Mouse (Mus musculus): ENCODE data around the gene Krt73.

Krt73 gene

DNA sequence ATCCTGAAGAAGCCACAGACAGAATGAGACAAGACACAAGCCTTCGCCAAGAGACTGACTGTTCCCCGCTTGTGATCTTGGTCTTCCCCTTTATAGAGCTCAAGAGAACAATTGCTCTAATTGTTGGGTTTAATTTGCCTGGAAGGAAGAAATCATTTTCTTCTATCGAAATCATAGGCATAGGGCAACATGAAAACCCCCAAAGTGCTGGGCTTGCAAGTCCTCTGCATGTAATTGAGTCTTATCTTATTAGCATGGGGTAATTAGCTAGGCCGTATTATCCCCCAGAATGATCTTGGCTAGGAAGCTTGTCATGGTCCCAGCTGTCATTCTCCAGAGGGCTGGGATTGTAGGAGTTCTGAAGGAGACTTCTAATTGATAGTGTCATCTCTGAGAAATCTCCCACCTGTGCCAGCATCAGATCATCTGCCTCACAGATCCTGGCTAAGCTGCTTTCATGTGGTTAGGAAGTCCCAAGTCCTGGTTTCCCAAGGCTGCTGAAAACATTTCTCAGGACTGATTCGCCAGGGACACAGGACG, at the start of gene Krt73:
Gene Krt73, minus strand, starts transcription at position 51 of the 540 bp plus-strand sequence.
- DNase-seq (ENCODE audit: low read depth, low spot score): no peak
- no peaks in the 10 kb centered on the region for H3K27me3 ChIP-seq (ENCODE audit: control insufficient read depth, insufficient read depth, low read length, poor library complexity, severe bottlenecking)
- H3K36me3 ChIP-seq (ENCODE audit: control insufficient read depth, insufficient read depth, low read length, poor library complexity, severe bottlenecking): no peaks in the 10 kb centered on the region

DNA sequence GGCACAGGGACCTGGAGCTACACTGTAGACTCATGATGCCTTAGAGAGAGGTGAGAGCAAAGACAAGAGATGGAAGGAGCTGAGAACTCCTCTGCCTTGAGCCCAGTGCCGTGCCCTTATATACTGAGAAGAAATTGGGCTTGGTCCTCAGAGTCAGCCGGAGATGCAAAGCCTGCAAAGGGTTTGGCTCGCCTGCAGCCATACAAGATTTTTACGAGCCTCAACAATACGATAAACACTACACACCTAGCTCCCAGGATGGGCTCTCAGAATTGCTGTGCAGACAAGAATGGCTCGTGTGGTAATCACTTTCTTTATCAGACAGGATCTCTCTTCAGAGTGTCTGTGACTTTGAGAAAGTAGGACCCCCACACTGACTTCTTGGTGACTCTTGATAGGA, 48.5 kb upstream of the Krt73 start, which contains the start of gene Krt1:
Gene Krt1, minus strand, starts transcription at position 101 of the 400 bp plus-strand sequence.
- H3K36me3 ChIP-seq (ENCODE audit: control insufficient read depth, insufficient read depth, low read length, poor library complexity, severe bottlenecking): no peaks in the 10 kb centered on the region
- no peaks in the 10 kb centered on the region for H3K27me3 ChIP-seq (ENCODE audit: control insufficient read depth, insufficient read depth, low read length, poor library complexity, severe bottlenecking)
- no peak for DNase-seq (ENCODE audit: low read depth, low spot score)

DNA sequence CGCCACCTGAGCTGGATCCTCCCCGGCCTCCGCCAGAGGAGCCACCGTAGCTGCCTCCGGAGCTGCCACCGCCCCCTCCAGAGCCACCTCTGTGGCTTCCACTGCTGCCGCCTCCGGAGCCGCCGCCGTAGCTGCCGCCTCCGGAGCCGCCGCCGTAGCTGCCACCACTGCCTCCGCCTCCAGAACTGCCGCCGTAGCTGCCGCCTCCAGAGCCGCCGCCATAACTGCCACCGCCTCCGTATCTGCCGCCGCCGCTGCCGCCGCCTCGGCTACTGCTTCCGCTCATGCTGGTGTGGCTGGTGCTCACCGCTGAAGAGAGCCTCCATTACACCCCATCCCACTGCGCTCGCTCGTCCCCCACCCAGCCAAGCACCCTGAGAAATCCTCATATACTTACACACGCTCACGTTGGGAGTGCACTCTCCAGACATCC, 43.8 kb upstream of the Krt73 start:
- Histone ChIP-seq H3K36me3 (ENCODE audit: control insufficient read depth, insufficient read depth, low read length, poor library complexity, severe bottlenecking) (no peaks in the 10 kb centered on the region), H3K27me3 (ENCODE audit: control insufficient read depth, insufficient read depth, low read length, poor library complexity, severe bottlenecking) (no peaks in the 10 kb centered on the region)
- no peak for DNase-seq (ENCODE audit: low read depth, low spot score)

DNA sequence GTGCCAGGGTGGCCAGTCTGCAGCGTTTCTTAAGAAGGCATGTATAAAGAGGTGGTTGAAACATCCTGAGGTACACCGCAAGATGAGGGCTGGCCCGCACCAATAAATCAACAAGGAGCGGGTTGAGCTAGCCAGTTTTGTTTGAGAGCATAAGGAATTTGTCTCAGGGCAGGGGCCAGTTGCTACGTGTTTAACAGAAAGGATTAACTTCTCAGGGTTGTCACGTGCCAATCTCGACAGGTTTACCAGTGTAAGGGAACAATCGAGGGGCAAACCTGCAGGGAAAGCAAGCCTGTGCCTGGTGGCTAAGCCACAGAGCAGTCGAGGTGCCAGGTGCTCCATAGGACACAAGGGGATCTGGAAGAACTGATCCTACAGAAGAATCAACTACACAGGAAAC, 41.0 kb upstream of the Krt73 start:
- Histone ChIP-seq H3K27me3 (ENCODE audit: control insufficient read depth, insufficient read depth, low read length, poor library complexity, severe bottlenecking) (no peaks in the 10 kb centered on the region), H3K36me3 (ENCODE audit: control insufficient read depth, insufficient read depth, low read length, poor library complexity, severe bottlenecking) (no peaks in the 10 kb centered on the region)
- DNase-seq (ENCODE audit: low read depth, low spot score): no peak

DNA sequence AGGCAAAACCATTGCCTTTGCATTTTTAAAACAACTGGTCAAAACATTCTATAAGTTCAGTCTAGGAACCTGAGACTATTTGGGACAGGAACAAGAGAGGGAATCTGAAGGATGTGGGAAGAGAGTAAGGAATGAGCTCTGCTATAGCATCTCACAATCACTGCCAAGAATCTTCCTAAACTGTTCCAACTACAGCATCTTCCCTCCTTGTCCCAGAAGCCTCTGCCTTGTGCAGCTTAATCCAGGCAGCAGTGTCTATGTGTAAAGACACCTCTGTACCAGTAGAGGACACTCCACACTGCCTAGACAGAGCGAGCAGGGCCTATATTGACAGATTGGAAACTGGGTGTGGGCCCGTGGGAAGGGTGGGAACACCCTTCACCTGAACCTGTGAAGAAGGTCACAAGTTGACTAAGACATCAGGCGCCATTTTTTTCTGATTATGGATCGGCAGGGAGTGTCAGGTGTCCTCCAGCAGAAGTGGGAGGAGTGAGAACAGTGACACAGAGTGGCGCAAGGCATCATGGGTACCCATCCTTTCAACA, 32.7 kb upstream of the Krt73 start:
- DNase-seq (ENCODE audit: low read depth, low spot score): no peak
- no peaks in the 10 kb centered on the region for H3K36me3 ChIP-seq (ENCODE audit: control insufficient read depth, insufficient read depth, low read length, poor library complexity, severe bottlenecking)
- H3K27me3 ChIP-seq (ENCODE audit: control insufficient read depth, insufficient read depth, low read length, poor library complexity, severe bottlenecking): no peaks in the 10 kb centered on the region

DNA sequence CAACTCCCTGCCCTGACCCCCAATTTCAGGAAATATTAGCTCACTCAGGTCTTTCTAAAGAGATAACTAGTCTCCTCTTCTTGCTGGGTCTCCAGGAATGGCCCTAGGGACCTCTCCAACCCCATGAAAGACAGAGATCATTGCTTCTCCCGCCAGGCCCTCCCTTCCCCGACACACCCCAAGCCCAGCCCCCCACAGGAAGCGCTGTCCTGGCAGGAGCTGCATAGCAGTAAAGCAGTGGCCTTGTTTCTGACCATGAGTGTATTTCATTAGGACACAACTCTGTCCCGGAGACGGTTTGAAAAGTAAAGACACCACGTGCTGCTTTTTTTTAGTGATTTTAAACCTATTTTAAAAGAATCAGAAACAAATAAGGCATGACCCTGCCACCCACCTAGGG, 31.0 kb upstream of the Krt73 start:
- DNase-seq (ENCODE audit: low read depth, low spot score): no peak
- no peaks in the 10 kb centered on the region for H3K36me3 ChIP-seq (ENCODE audit: control insufficient read depth, insufficient read depth, low read length, poor library complexity, severe bottlenecking)
- no peaks in the 10 kb centered on the region for H3K27me3 ChIP-seq (ENCODE audit: control insufficient read depth, insufficient read depth, low read length, poor library complexity, severe bottlenecking)

DNA sequence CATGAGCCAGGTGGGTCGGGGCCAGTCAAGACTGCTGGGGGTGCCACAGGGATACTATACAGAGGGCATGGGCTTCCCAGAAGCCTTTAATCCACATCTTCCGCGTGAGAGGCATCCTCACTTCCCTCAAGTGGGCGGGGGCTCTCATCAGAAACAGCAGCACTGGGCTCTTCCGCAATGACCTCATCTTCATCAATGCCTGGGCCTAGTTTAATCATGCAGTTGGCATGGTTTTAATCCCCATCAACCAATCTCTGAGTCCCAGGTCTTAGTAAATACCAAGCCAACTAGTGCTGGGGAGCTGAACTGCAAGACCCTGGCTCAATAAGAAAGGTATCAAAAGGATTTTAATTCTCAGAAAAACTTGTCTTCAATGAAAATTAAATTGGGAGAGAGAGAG, 27.3 kb upstream of the Krt73 start:
- DNase-seq (ENCODE audit: low read depth, low spot score): no peak
- no peaks in the 10 kb centered on the region for H3K27me3 ChIP-seq (ENCODE audit: control insufficient read depth, insufficient read depth, low read length, poor library complexity, severe bottlenecking)

DNA sequence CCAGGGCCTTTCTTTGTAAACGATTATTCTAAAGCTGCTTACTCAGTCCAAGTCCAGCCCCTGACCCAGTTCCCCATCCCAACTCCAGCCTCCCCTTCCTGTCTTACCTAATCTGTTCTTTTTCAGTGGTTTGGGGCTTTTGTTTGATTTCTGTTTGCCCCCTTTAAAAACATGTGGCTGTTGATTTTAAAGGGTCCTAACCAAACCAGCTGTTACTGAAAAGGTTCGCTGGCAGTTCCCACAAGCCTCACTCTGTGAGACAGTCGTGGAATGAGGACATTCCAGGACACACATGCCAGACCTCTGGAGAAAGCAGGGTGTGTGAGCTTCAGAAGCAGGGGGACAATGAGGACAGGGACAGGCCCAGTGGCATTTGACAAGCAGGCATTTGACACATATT, 19.6 kb upstream of the Krt73 start:
- no peaks in the 10 kb centered on the region for H3K27me3 ChIP-seq (ENCODE audit: control insufficient read depth, insufficient read depth, low read length, poor library complexity, severe bottlenecking)
- H3K36me3 ChIP-seq (ENCODE audit: control insufficient read depth, insufficient read depth, low read length, poor library complexity, severe bottlenecking): no peaks in the 10 kb centered on the region
- DNase-seq (ENCODE audit: low read depth, low spot score): no peak

More for the DNA sequence above, 27.3 kb upstream of the Krt73 start:
- no peaks in the 10 kb centered on the region for H3K36me3 ChIP-seq (ENCODE audit: control insufficient read depth, insufficient read depth, low read length, poor library complexity, severe bottlenecking)

DNA sequence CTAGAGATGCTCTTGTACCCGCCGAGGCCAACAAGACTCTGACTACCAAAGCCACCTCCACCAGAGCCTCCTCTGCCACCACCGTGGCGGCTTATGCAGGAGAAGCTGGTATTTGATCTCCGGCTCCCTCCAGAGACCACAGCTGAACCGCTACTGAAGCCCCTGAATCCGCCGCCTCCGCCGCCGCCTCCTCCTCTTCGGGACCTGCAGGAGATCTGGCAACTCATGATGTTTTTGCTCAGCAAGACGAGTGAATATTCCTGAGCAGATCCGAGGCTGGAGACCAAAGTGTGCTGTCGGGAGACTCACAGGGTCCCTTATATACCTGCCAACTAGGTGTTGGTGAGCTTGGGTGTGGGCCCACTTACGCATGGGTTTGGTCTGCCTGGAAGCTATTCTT, 15.7 kb upstream of the Krt73 start, which contains the start of gene Krt2:
Gene Krt2, minus strand, starts transcription at position 295 of the 400 bp plus-strand sequence.
- H3K36me3 ChIP-seq (ENCODE audit: control insufficient read depth, insufficient read depth, low read length, poor library complexity, severe bottlenecking): no peaks in the 10 kb centered on the region
- H3K27me3 ChIP-seq (ENCODE audit: control insufficient read depth, insufficient read depth, low read length, poor library complexity, severe bottlenecking): no peaks in the 10 kb centered on the region
- DNase-seq (ENCODE audit: low read depth, low spot score): no peak

DNA sequence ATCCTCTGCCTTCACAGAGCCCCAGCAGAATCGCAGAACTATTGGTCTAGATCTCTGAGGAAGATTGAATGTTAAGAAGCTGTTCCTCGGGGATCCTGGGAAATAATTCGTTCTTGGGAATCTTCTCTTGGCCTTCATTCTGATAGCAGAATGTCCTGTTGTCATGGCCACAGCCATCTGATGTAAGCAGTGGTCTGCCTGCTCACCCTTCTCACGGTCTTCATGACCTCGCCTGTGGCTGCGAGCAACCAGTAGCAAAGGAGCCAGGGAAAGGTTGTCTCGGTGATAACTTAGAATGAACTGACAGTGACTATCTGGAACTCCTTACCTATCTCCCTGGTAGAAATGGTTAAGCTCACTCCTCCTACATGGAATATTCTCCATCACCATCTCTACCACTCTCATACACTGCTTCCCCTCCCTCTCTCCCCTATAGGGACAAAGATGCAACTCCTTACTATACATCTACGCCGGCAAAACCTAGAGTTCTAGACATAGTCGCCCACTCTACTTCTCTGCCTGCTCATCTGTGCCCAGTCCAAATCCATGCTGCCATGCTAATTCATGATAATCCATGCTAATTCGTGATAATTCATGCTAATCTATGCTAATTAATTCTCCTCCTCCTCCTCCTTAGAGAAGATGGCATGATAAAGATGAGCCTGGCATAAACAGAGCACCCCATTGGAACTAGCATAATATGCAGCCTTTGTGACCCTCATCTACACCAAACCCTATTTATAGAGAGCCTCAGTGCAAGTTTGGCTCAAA, 1.1 kb upstream of the Krt73 start:
- no peak for DNase-seq (ENCODE audit: low read depth, low spot score)
- H3K36me3 ChIP-seq (ENCODE audit: control insufficient read depth, insufficient read depth, low read length, poor library complexity, severe bottlenecking): no peaks in the 10 kb centered on the region
- H3K27me3 ChIP-seq (ENCODE audit: control insufficient read depth, insufficient read depth, low read length, poor library complexity, severe bottlenecking): no peaks in the 10 kb centered on the region

DNA sequence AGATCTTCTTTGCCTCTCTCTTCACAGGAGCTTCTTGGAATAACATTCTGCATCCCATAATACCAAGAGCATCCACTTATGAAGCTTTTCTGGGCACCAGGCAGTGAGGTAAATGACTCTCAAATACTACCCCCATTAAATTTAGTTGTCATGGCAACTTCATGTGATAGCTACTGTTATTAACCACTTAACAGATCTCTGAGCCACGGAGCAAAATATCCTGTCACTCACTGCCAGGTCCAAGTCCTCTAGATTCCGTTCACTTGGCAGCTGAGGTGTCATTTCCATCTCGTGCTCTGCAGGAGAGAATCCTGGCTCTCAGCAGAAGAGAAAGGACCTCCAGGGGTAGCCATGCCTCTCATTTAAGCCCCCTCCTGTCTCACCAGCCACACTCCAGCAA, 11.3 kb downstream of the Krt73 start:
- H3K27me3 ChIP-seq (ENCODE audit: control insufficient read depth, insufficient read depth, low read length, poor library complexity, severe bottlenecking): no peaks in the 10 kb centered on the region; the same call in 1 of the 2 replicates
- no peak for DNase-seq (ENCODE audit: low read depth, low spot score)

DNA sequence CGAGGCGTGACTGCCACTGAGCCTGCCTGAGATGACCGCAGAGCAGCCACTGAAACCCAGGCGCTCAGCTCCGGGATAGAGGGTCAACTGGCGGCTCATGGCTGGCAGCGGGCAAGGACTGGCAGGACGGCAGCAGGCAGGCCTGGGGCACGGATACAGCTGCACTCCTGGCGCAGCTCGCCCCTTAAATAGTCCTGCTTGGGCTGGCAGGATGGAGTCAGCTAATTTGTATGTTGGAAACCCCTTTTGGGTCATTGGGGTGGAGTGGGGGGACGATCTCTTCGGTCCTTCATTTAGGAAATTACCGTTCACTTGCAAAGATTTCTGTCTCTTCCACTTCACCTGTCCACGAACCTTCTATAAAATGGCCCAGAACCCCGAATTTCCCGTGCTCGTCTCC, 15.8 kb downstream of the Krt73 start, which contains the start of gene Krt72:
Gene Krt72, minus strand, starts transcription at position 101 of the 400 bp plus-strand sequence.
- H3K36me3 ChIP-seq (ENCODE audit: control insufficient read depth, insufficient read depth, low read length, poor library complexity, severe bottlenecking): no peaks in the 10 kb centered on the region
- no peaks in the 10 kb centered on the region; the same call in 1 of the 2 replicates for H3K27me3 ChIP-seq (ENCODE audit: control insufficient read depth, insufficient read depth, low read length, poor library complexity, severe bottlenecking)
- no peak for DNase-seq (ENCODE audit: low read depth, low spot score)

More for the DNA sequence above, 11.3 kb downstream of the Krt73 start:
- no peaks in the 10 kb centered on the region for H3K36me3 ChIP-seq (ENCODE audit: control insufficient read depth, insufficient read depth, low read length, poor library complexity, severe bottlenecking)

DNA sequence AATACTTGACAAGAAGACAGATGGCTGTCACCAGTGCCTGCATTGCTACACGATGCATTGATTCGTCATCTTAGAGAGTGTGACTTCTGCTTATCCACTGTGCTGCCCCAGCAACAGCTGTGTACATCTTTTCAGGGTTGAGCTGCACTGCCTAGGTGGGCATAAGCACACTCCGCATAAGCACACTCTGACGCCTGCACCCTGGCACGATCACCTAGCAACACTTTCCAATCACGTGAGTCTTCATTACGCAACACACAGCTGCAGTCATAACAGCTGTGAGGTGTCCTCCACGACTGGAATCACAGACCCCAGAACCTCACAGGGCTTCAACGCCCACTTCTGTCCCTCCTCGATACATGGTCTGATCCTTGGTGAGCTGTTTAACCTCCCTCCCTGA, 28.7 kb downstream of the Krt73 start:
- DNase-seq (ENCODE audit: low read depth, low spot score): no peak
- Histone ChIP-seq H3K36me3 (ENCODE audit: control insufficient read depth, insufficient read depth, low read length, poor library complexity, severe bottlenecking) (no peaks in the 10 kb centered on the region), H3K27me3 (ENCODE audit: control insufficient read depth, insufficient read depth, low read length, poor library complexity, severe bottlenecking) (no peaks in the 10 kb centered on the region)

DNA sequence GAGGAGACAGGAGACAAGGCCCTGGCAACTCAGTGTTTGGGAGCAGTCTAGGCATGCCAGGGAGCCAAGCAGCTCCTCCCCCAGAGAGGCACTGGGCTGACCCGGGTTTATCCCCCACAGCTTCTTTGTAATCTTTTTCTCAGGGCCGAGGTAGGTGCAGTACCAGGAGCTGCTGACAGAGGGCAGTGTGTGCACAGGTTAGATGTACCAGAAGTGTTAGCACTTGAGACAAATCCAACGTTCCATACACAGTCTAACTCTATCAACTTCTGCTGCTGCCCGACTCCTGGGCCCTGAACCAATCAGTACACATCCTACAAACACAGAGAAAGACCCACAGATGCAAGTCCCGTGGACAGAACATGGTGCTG, 29.4 kb downstream of the Krt73 start:
- Histone ChIP-seq H3K27me3 (ENCODE audit: control insufficient read depth, insufficient read depth, low read length, poor library complexity, severe bottlenecking) (no peaks in the 10 kb centered on the region), H3K36me3 (ENCODE audit: control insufficient read depth, insufficient read depth, low read length, poor library complexity, severe bottlenecking) (no peaks in the 10 kb centered on the region)
- DNase-seq (ENCODE audit: low read depth, low spot score): peak; percentile 68

DNA sequence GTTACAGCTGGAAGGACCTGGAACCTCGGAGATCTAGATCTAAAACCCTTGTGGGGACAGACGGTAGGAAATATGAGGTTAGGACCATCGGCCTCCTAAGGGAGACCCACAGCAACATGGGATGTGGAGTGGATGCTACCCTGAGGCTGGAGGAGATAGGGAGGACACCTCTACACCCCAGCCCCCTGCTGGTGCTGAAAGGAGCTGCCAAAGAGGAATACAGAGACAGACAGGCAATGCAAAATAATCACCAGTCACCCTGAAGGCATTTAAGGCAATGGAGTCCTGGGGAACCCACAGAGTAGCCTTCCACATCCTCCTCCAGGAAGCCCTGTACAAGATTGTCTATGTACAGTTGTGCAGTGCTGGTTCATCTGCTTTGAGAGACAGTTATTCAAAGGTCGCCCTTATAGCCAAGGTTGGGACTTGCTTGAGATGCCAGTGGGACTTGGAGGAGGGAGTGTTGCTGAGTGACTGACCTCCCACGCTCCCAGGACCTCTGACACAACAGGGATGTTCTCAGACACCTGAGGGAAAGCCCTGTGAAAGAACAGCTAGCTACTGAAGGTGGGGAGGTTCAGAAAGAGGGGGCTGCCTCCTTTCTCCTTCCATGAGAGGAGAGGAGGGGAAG, 30.0 kb downstream of the Krt73 start:
- DNase-seq (ENCODE audit: low read depth, low spot score): peak; percentile 3
- no peaks in the 10 kb centered on the region for H3K36me3 ChIP-seq (ENCODE audit: control insufficient read depth, insufficient read depth, low read length, poor library complexity, severe bottlenecking)
- no peaks in the 10 kb centered on the region for H3K27me3 ChIP-seq (ENCODE audit: control insufficient read depth, insufficient read depth, low read length, poor library complexity, severe bottlenecking)
